Mouse (Mus musculus) cerebellum, adult 9-11 months (tissue): ENCODE data around the gene Qrfpr.

Experiments used
- DNase-seq: peaks from one replicate; pipeline ENCODE4 v3.0.0; 2022

Gene Qrfpr

GRCm38 (mm10) chr3:36150537-36150933 lies 71.6 kb downstream of the Qrfpr start:
- DNase-seq: no peak

GRCm38 (mm10) chr3:36138996-36139395 lies 83.1 kb downstream of the Qrfpr start:
- DNase-seq: no peak

DNA sequence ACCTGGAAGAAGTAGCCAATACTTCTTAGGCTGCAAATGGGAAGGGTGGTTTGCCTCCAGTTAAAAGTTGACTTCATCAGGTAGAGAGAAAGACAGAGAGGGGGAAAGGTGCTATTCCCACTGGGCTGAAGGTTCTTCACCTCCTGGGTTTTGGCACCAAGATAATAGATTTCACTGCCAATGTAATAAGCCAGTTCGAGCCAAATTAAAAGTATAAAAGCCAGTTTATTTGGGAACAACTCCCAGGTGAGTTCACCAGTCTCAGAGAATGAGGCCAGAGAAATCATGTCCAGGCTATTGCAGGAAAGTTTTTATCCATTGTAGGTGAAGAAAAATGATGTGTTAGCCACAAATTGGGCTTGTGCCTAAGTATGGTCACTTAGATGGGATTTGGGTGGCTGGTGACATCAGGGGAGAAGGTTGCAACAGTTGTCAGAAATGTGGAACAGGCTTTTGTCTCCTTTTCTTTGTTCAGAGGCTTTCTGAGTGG lies 83.9 kb downstream of the Qrfpr start:
- no peak for DNase-seq

- no peak for DNase-seq
These were observed 84.6 kb downstream of the Qrfpr start for GRCm38 (mm10) chr3:36137560-36137959.

- no peak for DNase-seq
These were observed 86.0 kb downstream of the Qrfpr start for GRCm38 (mm10) chr3:36136152-36136551.
